Comparison of ENCODE assay signal across 8 mouse cellular contexts in the genomic region with DNA sequence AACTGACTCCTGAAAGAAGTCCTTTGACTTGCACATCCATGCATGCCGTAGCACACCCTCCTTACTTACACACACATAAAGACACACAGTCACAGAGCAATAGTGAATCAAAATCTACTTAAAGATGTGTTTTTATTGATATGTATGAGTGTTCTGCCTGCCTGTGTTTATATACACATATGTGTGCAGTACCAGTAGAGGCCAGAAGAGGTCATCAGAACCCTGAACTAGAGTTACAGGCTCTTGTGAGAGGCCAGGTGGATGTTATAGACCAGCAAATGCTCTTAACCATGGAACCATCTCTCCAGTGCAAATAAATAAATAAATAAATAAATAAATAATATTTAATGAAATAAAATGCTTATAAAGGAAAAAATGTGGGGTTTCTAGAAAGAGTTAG.
DNase-seq lines count a peak whose midpoint lies in the region; ATAC-seq and TF ChIP-seq lines count a peak whose summit lies in the region.
"Had no signal": no experiment of that assay in that cellular context is flagged by ENCODE, and none has a peak within 500 bp of the region (broad histone marks: within the 10 kb centered on the region; RNA-seq: fewer than 3 reads in every experiment).

No protein-coding gene starts in this region.

- H3K9me3 ChIP-seq in embryonic facial prominence, embryonic 11.5 days (replicated peaks; ENCODE audit: control insufficient read depth, low read length): no peaks in the 10 kb centered on the region

- H3K4me1 ChIP-seq in embryonic facial prominence, embryonic 11.5 days (ENCODE audit: control insufficient read depth, insufficient read depth, low read length): no peaks in the 10 kb centered on the region; the same call in 1 of the 2 replicates

- no peak for ATAC-seq in Patski
- ATAC-seq in embryonic facial prominence, embryonic 11.5 days (replicated peaks; ENCODE audit: insufficient number of reproducible peaks, low FRiP score, low TSS enrichment, low read depth): no peak

- H3K4me3 ChIP-seq in embryonic facial prominence, embryonic 11.5 days (ENCODE audit: low read depth, low read length): no peak overlapping the region

- H3K9ac ChIP-seq in embryonic facial prominence, embryonic 11.5 days (replicated peaks; ENCODE audit: low read length): no peak overlapping the region

- H3K27me3 ChIP-seq in Patski: no peaks in the 10 kb centered on the region
- H3K27me3 ChIP-seq in embryonic facial prominence, embryonic 11.5 days (ENCODE audit: control insufficient read depth, insufficient read depth, low read length): no peaks in the 10 kb centered on the region

- in situ Hi-C loops in Patski (cut with MboI; ENCODE audit: low pct_unique_long_range_greater_than_20kb): no loop called here

- no peak overlapping the region for H3K27ac ChIP-seq in embryonic facial prominence, embryonic 11.5 days (replicated peaks; ENCODE audit: low read depth, low read length)
- H3K27ac ChIP-seq: macrophage had no signal

- POLR2A ChIA-PET in Patski (lab: Charles Lee): no interaction called here

- no peak overlapping the region for H3K4me2 ChIP-seq in embryonic facial prominence, embryonic 11.5 days (ENCODE audit: low read depth, low read length)

- intact Hi-C loops in left cerebral cortex, postnatal 4 days (cut with DNase I): no loop called here

- peak; percentile 35 for DNase-seq in left cerebral cortex, postnatal 4 days
- DNase-seq in left cerebral cortex, adult 9 months (ENCODE audit: low spot score in 2 of 2): no peak
- no peak for DNase-seq in Patski (ENCODE audit: low read depth, low spot score)
- peak; percentile 58 for DNase-seq in embryonic facial prominence, embryonic 11.5 days (ENCODE audit: low spot score)
- peak; percentile 43 for DNase-seq in mesoderm, embryonic 11.5 days (ENCODE audit: low read depth, low spot score)
- DNase-seq in cerebellum, adult 18-20 months: no peak
- DNase-seq in ovary, postnatal 10 days (ENCODE audit: low spot score): no peak

- TF ChIP-seq CTCF in Patski (IDR thresholded peaks at IDR 0.05): peak; percentile 60

- 93% methylated on average over 1 of the region's 1 CpGs for WGBS in embryonic facial prominence, embryonic 11.5 days

- CTCF ChIA-PET in Patski (lab: Charles Lee): interaction anchor here (0.6 to 3.2 kb wide), 3 partner anchors 11 to 174 kb away, joined by 3 to 17 read pairs (median 6); no protein-coding TSS in a partner anchor

- no peaks in the 10 kb centered on the region for H3K36me3 ChIP-seq in embryonic facial prominence, embryonic 11.5 days (replicated peaks; ENCODE audit: control insufficient read depth, insufficient read depth, low read depth, low read length)

Comparison
In these comparisons a context has a peak if more than half of its experiments do, and no peak if none do; other contexts are left out.
1. DNase-seq: peak in left cerebral cortex, postnatal 4 days (single experiment), embryonic facial prominence, embryonic 11.5 days (single experiment) and mesoderm, embryonic 11.5 days (single experiment); none in left cerebral cortex, adult 9 months (0 of 2), Patski (single experiment), cerebellum, adult 18-20 months (0 of 2) and ovary, postnatal 10 days (single experiment).